Mouse (Mus musculus) layer of hippocampus, adult 8-10 months (tissue): ENCODE results near the gene Rerg. TPM values are rescaled to one million over a fixed set of nuclear protein-coding genes. Genes with fewer than 3 reads are reported as not detected.

Source experiments
- DNase-seq, 2 experiments: peaks; one replicate each; pipeline ENCODE4 v3.0.0; 2022; ENCODE audit warnings: low spot score in 2 of 2
- total RNA-seq, 4 experiments: library from RNA; stranded (reverse); gene quantifications; 2 replicates each; pipeline ENCODE4 v1.2.4; 2022

The Rerg gene
- total RNA-seq, 4 experiments from 2014 or later = 25.9 to 42.3 (median 30.9) TPM

DNA sequence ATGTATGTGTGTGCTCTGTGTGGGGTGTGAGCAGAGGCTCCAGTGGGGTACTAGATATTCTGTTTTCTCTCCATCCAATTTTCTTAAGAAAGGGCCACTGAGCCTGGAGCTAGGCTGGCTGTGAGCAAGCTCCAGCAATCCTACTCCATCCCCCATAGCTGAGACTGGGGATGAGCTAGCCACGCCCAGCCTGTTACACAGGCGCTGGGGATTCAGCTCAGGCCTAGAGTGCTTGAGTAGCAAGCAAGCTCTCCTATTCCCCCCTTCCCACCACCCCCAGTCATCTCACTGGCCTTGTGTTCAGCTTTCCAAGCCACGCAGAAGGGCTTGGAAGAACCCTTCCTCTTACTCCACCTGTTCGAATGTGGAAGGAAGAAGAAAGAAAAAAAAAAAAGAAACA lies 7.2 kb downstream of the Rerg start:
- DNase-seq = no peak

DNA sequence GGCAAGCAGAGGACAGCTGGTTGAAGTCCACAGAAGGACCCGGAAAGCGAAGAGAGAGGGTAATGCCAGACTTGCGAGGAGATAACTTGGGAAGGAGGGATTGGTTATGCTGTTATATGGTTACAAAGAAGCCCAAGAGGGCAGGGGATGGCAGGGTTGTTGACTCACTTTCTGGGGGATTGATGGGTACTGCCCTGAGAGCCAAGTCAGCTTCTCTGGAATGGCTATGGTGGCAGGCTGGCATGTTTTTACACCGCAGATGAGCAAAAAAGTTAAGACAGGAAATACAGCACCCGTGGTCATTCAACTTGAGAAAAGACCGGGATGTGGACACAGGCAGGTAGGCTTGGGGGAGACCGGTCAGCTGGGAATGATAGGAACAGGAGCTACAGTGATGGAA lies 7.8 kb downstream of the Rerg start:
- no peak for DNase-seq

DNA sequence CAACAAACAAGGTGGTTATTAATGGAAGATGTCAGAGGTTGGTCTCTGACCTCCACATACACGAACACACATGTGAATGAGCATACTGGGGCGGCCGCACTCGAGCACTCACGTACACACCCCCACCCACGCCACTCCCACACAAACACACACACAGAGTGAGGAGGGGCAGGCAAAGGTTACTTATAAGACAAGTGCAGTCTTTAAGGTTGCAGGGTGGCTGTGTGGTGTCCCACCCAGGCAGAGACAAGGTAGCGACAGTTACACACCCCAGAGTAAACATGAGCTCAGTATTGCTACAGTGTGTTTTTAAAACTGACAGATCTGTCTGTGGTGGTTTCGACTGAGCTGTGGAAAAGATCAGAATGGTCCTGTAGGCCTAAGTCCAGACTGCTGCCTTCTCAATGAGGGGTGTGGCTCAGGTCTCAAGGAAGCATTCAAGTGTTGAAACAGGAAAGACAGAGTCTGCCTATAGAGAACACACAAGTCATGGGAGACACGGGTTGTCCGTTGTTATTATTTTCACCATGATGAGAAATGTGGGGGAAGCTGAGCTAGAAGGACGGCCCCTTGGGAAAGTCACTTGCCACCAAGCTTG lies 8.7 kb downstream of the Rerg start:
- DNase-seq = no peak

DNA sequence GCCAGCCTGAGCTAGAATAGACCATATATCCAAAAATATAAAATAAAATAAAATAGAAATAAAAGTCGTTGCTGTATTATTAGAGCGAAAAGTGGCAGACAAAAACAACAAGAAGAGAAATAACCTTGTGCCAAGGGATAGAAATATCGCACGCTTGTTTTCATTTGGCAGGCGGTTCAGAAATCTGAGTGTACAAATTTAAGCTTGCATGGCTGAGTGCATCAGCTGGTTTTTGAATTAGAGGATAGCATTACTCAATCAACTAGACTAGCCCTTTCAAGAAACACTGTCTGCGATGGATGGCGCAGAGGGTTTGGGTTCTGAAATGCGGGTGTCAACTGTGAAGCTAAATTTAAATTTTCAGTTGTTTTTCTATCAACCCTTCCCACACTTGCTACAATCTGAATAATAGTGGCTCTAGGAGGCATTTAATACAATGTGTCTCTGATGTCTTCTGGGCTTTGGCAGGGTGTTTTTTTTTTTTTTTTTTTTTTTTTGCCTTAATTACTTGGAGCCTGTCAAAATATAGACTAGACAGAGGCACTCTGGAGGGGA lies 10.8 kb downstream of the Rerg start:
- no peak for DNase-seq

DNA sequence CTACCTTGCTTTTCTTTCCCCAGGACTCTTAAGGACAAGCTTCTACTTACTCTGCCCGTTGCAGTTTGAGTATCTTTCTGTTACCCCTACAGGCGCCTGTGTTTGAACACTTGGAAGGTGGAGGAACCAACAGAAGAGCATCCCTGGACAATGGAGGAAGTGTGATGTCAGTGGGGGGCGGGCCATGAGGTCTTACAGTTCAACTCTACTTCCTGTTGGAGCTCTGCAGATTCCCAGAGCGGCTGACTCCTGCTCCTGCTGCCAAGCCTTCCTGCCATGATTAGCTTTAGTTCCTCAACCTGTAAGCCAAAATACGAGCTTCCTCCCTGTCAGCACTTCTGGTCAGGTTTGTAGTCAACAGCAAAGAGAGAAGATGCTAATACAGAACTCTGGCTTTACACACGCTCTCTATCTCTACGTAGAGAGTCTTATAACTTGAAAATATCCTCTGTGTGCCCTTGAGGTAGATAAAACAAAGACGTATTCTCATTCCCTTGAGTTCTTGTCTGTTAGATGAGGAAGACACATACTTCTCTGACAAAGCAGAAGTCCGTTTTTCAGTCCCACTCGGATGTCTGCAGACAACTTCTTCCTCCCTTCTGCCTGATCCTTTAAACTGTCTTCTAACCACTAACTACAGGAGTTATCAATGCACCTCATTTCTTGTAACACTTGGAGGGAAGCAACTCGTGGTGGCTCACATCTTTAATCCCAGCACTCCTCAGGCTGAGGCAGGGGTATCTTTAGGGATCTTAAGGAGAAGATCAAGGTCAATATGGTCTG lies 13.7 kb downstream of the Rerg start:
- no peak for DNase-seq

DNA sequence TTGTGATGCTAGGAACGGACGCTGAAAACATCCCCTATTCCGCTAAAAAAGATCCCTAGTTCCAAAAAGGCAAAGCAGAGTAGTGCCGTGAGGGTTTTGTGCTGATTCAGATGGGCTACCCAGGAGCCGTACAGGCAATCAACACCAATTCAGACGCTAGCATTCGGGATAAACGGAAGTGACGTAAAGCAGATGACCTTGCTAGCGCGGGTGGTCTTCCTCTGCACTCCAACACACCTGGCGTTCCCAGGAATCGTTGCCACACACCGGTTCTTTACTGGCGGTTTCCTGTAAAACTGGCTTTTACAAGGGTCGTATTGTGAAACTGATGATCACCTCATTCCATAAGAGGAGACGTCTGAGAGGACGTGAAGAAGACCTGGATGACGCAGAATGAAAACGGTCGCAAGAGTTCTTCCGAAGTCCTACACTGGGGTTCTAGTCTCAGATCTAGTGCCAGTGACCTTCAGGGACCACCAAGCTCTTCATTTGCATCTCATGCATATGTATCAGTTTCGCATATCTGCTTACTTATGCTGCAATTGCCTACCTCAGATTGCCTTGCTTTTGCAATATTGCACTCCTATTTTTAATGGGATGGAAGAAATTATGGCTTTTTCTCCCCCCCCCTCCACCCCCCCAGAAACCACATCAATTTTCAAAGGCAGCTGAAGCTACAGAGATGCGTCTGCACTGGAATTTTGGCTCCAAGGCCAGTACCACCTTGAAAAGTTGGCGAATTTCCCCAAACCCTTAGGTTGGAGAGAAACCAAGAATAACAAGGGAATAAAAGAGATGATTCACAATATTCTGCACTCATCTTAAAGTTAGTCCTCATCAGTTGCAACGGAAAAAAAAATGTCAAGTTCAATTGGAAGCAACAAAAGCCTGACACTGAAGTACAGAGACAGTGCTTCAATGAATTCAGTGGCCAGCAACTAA lies 14.8 kb downstream of the Rerg start:
- DNase-seq = no peak

DNA sequence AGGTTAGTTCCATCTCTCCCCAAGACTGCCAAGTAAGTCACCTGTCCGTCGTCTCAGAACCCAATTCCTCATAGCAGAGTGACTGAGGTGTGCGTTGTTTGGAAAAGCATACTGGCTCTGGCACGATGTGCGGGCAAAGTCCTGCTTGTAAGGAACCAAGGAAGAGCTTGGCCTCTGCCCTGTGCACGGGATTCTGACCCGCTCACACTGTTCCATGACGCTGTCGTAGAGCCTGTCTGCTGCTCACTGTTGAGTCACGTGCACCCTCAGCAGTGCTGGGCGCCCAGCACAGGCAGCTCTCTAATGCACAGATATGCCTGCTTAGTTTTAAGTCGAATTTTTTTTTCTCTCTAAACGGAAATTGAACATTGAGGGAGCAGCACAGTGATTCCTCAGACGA lies 17.3 kb downstream of the Rerg start:
- no peak for DNase-seq

DNA sequence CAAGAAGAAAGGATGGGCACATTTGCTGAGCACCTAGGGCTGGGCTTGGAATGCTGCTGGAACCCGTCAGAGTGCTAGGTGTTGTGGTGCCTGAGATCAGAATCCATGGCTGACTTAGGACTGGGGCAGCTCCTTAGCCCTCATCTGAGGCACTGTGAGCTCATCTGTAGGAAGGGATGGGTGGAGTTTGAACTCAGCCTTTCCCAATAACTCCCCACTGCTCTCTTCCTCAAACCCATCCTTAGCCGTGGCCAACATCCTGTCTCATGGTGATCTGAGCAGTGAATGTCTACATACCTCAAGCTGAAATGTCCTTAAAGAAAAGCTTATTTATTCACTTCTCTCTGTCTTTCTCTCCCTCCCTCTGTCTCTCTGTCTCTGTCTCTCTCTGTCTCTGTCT lies 19.3 kb downstream of the Rerg start:
- no peak for DNase-seq

DNA sequence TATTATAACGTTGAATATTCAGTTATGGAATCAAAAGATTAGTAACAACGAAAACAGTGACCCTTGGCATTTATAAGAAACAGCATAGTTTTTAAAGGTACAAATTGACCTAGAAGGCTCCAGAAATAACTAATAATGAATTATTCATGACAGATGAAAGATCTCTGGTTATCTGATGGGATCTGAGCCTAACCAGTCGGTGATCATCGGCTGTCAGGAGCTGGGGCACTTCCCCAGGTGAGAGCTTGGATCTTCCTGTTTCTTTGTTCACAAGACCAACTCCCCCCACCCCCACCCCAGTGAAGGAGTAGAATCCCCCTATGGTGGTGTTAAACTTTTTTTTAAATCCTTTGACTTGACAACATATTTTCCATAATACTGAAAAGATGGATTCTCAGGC lies 20.5 kb downstream of the Rerg start:
- DNase-seq = no peak

DNA sequence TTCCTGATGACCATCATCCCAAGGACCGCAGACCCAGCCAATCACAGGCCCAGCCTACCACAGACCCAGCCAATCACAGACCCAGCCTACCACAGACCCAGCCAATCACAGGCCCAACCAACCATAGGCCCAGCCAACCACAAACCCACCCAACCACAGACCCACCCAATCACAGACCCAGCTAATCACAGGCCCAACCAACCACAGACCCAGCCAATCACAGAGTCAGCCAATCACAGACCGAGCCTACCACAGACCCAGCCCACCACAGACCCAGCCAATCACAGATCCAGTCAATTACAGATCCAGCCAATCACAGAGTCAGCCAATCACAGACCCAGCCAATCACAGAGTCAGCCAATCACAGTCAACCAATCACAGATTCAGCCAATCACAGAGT lies 23.4 kb downstream of the Rerg start:
- no peak for DNase-seq

DNA sequence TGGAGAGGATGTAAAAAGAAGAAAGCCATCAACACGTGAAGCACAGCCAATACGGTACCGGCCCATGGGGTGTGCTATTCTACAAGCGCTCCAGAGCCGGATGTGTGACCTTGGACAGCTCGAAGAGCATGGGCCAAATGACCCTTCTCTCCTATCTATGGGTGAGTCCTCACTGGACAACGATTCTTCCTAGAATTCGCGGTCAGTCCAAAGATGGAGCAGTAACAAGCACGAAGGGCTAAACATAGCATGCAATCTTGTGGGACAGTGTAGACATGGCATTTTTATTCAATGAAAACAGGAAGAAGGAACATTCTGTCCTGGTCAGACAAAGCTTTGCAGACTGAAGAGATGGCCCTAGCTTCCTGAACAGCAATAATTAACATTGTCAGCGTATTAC lies 24.7 kb downstream of the Rerg start:
- no peak for DNase-seq

DNA sequence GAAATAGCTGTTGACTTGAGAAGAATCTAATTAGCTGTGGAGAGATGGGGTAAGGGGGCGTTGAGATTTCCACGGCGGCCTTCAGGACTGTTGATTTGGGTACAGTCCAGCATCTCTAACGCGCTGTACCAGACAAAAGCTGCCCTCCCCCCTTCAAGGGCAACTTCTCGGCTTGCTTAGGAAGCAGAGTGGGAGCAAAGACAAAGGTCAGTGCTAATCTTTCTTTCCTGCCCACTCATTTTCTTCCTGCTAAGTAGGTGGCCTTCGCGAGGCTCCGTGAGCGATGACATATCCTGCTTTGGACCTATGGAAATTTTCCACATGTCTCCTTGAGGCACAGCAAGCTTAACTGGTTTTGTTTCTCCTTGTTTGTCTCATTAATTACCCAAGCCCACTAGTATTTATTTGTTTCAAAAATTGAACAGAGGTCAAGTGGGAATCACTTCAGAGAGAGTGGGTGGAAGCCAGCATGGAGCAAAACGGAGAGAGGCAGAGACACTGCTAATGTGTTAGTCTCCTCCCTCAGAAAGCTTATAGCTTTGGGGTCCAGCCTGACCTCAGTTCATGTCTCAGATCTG lies 25.2 kb downstream of the Rerg start:
- no peak for DNase-seq

DNA sequence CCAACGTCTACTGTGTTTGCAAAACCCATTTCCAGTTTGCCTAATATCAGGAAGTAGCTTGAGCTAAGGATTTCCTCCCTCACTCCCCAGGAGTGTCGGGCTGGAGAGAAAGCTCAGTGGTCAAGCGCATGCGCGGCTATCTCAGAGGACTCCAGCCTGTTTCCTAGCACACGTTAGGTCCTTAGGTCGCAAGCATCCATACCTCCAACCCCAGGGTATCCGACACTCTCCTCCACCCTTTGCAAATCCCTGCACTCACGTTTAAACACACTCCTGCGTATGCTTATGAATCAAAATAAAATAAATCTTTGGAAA lies 25.8 kb downstream of the Rerg start:
- no peak for DNase-seq

DNA sequence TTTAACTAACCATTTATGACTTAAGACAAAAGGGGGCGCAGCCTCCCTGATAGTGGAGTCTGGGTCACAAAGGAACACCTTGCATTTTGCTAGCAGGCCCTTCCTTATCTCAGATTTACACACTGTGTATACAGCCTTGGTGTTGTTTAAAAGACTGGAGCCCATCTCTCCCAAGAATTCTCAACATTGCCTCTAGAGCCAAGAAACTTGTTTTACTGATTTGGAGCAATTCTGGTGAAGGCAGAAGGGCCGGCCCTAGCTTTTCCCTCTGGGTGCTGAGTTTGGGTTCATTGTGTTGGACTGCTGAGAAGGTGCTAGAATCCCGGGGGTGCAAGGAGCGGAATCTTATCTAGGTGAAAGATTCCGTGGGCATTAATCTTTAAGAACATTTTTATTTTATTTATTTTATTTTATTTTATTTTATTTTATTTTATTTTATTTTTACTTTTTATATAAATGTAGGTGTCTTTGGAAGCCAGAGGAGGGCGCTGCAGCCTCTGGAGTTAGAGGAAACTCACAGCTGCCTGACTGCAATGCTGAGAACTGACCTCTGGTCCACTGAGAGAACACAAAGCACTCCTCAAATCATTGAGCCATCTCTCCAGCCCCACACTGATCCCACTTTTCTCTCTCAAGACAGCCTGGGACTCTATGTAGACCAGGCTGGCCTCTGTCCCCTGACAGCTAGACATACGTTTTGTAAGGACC lies 26.3 kb downstream of the Rerg start:
- no peak for DNase-seq

DNA sequence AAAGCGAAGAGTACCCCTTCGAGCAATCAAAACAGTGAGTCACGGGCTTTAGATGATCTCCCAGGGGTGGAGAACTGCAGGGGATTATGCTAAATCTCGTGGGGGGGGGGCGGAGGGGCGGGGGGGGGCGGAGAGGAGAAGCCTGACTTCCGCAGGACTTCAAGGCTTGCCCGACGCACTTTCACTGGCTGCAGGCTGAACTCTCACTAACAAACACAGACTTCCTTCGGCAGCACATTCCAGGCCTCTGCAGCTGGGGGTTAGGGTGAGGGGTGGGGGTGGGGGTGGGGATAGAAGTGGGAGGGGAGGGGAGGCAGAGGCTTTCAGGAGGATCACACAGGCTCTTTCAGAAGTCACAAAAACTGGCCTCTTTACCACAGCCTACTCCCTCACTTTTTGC lies 27.5 kb downstream of the Rerg start:
- no peak for DNase-seq

DNA sequence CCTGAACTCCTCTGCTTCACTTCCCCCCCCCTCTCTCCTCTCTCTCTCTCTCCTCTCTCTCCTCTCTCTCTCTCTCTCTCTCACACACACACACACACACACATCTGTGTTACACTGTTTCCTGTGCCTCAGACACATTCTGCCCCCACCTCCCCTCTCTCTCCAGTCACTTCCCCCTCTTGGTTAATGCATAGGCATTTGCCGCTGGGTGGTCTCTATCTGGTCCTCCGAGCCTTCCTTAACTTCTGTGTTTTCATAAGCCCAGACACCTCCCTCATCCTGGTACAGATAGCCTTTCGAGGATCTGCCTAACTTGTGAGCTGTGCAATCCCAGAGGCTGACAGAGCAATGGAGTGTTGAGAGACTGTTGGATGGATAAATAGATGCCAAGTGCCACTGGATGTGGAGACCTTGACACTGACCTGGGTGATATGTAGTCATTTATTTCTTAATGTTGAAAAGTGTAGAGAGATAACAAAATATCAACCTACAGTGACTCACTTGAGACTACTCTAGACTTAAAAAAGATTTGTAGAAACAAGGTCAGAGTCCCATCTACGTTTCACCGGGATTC lies 29.0 kb downstream of the Rerg start:
- no peak for DNase-seq

DNA sequence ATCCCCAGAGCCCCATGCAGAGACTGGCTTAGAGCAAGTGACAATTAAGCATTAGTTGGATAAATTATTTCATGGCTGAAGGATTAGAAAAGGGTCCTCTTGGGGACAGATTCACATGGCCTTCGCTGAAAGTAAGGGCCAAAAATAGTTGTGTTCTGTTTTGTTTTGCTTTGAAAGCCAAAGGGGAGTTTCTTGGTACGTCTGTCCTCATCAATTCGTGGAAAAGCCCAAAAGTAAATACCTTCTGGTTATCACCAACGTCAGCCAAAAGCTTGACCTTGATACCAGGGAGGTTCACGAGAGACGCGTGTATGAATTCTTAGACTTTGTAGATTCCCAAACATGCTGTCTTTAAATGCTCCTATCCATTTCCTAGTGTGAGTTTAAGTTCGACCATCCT lies 31.5 kb downstream of the Rerg start:
- DNase-seq = no peak

DNA sequence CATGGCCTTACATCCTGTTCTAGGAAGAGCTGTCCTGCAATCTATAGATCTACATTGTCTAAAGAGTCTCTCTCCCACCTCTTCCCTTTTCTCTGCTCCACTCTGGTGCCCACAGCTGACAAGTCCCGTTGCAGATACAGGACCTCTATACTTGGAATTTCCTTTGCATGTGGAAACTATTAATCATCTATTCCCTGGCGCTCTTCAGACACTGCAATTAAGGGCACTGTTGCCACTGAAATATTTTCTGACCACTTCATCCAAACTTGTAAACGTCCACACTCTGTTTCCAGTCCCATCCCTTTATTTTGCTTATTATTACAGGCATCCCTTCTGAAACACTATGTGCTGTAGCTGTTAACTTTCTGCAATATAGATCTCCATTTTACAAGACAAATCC lies 31.9 kb downstream of the Rerg start:
- DNase-seq = no peak

DNA sequence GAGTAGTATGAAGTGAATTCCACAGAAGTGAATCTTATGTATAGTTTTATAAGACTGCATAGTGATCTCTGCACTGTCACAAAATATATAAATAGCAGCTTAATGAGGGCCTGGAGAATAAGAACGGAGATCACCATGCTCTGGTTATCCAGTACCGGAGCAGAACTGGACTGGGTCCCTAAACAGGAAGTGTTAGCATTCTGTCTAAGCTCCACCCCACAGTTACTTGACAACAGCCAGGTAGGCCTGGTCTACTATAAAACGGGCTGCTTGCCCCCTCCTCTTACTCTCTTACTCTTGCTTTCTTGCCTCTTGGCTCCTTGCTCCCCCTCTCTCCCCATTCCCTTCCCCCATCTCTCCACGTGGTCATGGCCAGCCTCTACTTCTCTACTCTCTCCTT lies 33.9 kb downstream of the Rerg start:
- DNase-seq = no peak

DNA sequence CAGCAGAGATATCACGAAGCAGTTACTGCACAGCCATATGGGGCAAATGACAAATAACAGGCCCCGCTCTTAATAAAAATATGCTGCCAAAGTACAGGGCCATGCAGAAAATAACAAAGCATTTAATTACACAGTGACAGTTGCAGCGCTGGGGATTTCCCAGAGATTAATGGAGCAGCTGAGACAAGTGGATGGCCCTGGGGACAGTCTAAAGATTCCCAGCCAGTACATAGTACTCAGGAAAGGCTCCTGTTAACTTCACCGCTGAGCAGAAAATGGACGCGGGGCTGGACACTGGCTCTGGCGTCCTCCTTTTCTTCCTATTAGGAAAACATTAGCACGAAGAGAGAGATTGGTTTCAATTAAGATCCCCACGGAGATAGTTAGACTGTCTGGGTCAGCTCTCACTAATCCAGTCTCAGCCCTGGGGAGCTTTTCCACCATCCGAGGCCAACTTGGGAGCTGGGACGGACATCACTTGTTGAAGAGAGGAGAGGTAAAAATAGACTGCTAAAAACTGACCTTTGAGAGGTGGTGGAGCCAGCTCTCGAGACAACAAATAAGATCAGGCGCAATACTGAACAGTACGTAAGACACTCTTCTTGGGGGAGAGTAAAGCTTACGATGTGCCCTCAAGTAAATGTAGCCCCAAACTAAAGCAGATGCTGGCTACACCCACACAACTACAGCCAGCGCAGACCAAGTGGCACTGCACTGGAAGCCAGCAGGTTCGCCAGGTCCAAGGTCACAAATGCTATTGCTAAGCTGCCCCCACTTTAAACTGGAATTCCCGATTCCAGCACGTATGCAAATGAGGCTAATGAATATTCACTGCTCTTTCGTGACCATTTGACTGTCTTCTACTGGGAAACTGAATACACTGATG lies 34.5 kb downstream of the Rerg start:
- peak; percentile 21 to 37 for DNase-seq
